Mouse (Mus musculus): ENCODE data around the gene Sult4a1. TPM values are rescaled to one million over a fixed set of nuclear protein-coding genes. Genes with fewer than 3 reads are reported as not detected.
A peak's percentile ranks its signal among the peaks of the same experiment; 100 is the strongest.

Sult4a1 gene
- total RNA-seq, 2 experiments from 2014 or later, result 171 to 184 TPM

- no peak for DNase-seq
- intact Hi-C loops (cut with DNase I), result loop anchor here (5.0 kb wide), 1 partner anchor 196 kb away; no protein-coding TSS in a partner anchor
Observed at GRCm38 (mm10) chr15:84053240-84053639, 52.3 kb downstream of the Sult4a1 start.

- intact Hi-C loops (cut with DNase I), result loop anchor here (5.0 kb wide), 1 partner anchor 195 kb away; no protein-coding TSS in a partner anchor
- DNase-seq, result no peak
Observed at GRCm38 (mm10) chr15:84052390-84052789, 53.2 kb downstream of the Sult4a1 start.

GRCm38 (mm10) chr15:84049570-84049969, 56.0 kb downstream of the Sult4a1 start:
- DNase-seq, result no peak
- intact Hi-C loops (cut with DNase I), result no loop called here

GRCm38 (mm10) chr15:84045562-84045961, 60.0 kb downstream of the Sult4a1 start:
- no peak for DNase-seq
- intact Hi-C loops (cut with DNase I), result no loop called here

GRCm38 (mm10) chr15:84037067-84037466, 68.5 kb downstream of the Sult4a1 start:
- intact Hi-C loops (cut with DNase I), result no loop called here
- peak; percentile 94 for DNase-seq

Other genes starting within 250 kb of the Sult4a1 start
- 10 to 100 TPM; 20.4 to 24.1 TPM for gene Efcab6, start 40.4 kb downstream of the Sult4a1 start, total RNA-seq (2021)
- not detected for gene Pnpla5, start 17.4 kb upstream of the Sult4a1 start, total RNA-seq (2021)
- gene Pnpla3, start 62.1 kb upstream of the Sult4a1 start, total RNA-seq (2021), result 10 to 100 TPM; 12.6 to 13.1 TPM
- gene Samm50, start 86.5 kb upstream of the Sult4a1 start, total RNA-seq (2021), result 10 to 100 TPM; 91.1 to 93.9 TPM
- gene Parvb, start 126.3 kb upstream of the Sult4a1 start, total RNA-seq (2021), result 10 to 100 TPM; 28.0 to 30.4 TPM
- gene Parvg, start 218.3 kb upstream of the Sult4a1 start, total RNA-seq (2021), result 1 to 10 TPM; 2.1 to 2.7 TPM

All from left cerebral cortex, postnatal 4 days (tissue).